Mouse (Mus musculus) kidney, embryonic 16.5 days (tissue): ENCODE measurements around the gene Slc38a5. TPM values are rescaled to one million over a fixed set of nuclear protein-coding genes. Genes with fewer than 3 reads are reported as not detected.

Source experiments
- ATAC-seq: fragments of 200-750 bp; cut with Nextera tagmentation; 2 replicates; pipeline ENCODE4 v1.8.0; 2017; ENCODE audit warnings: moderate TSS enrichment; ENCODE audit not compliant: low FRiP score, low TSS enrichment
- H3K27ac ChIP-seq: fragments of 300-500 bp; sonication (generic); 2 replicates; pipeline ENCODE4 v1.5.1; 2014; ENCODE audit warnings: low read length
- H3K27me3 ChIP-seq: fragments of 300-500 bp; sonication (generic); 2 replicates; pipeline ENCODE4 v1.6.1; 2014; ENCODE audit warnings: low read length, control low read depth, mixed read lengths; ENCODE audit not compliant: insufficient read depth
- H3K36me3 ChIP-seq: fragments of 300-500 bp; sonication (generic); 2 replicates; pipeline ENCODE4 v1.6.1; 2014; ENCODE audit warnings: low read length, control low read depth, mixed read lengths; ENCODE audit not compliant: insufficient read depth
- H3K4me1 ChIP-seq: fragments of 300-500 bp; sonication (generic); 2 replicates; pipeline ENCODE4 v1.6.1; 2014; ENCODE audit warnings: low read length, control low read depth, mixed read lengths; ENCODE audit not compliant: insufficient read depth
- H3K4me2 ChIP-seq: fragments of 300-500 bp; sonication (generic); replicated peaks from 2 replicates; pipeline ENCODE4 v1.6.1; 2014; ENCODE audit warnings: low read depth, low read length
- H3K4me3 ChIP-seq: fragments of 300-500 bp; sonication (generic); 2 replicates; pipeline ENCODE4 v1.5.1; 2014; ENCODE audit warnings: mild to moderate bottlenecking, low read length
- H3K9ac ChIP-seq: fragments of 300-500 bp; sonication (generic); replicated peaks from 2 replicates; pipeline ENCODE4 v1.6.1; 2014; ENCODE audit warnings: low read length
- H3K9me3 ChIP-seq: fragments of 300-500 bp; sonication (generic); 2 replicates; pipeline ENCODE4 v1.6.1; 2016; ENCODE audit warnings: low read length, control low read depth
- WGBS: fragments of 180-500 bp; shearing (Covaris S2); extraction: QIAGEN DNeasy Blood & Tissue Kit; methylation state at CpG from one replicate; pipeline ENCODE4 v1.1.7; 2014; 5-methylcytosine and 5-hydroxymethylcytosine counted together
- polyA plus RNA-seq: library from polyadenylated mRNA; unstranded; fragments of >200 nt; fragmentation: Nextera tagmentation; extraction: Ambion mirVana; gene quantifications from 2 replicates; pipeline ENCODE4 v1.2.1, GENCODE M21; 2015

Gene Slc38a5
- polyA plus RNA-seq, 1 experiment from 2014 or later, result 4.1 TPM

DNA sequence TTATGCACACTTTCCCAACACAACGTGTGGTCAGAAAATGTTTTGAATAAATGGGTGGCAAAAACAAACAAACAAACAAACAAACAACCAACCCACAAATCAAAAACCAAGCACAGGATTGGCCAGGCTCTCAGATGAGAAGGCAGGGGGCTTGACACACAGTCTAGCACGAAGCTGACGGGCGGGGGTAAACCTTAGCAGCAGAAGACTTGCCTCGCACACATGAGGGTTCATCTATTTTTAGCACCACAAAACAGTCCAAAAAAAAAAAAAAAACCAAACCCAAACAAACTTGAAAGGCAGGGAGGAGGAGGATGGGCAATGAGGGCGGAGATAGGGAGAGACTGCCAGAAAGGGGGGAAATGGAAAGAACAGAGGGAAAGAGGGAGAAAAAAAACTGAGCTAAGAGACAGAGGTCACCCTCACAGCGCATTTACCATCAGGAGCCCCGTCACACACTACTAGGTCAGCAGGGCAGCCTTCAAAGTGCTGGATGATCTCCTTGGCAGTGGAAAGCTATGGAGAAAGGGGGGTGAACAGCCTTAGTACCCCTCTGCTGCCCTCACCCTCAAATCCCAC lies 22.3 kb upstream of the Slc38a5 start:
- H3K27me3 ChIP-seq, result no peaks in the 10 kb centered on the region
- no peak overlapping the region for H3K4me2 ChIP-seq
- no peak overlapping the region for H3K4me3 ChIP-seq
- no peak overlapping the region for H3K9ac ChIP-seq
- H3K36me3 ChIP-seq, result peaks cover 9% of the 10 kb centered on the region; the same call in 1 of the 2 replicates
- peaks cover 6% of the 10 kb centered on the region; the same call in 1 of the 2 replicates for H3K4me1 ChIP-seq
- H3K9me3 ChIP-seq, result no peaks in the 10 kb centered on the region; the same call in 1 of the 2 replicates
- H3K27ac ChIP-seq, result no peak overlapping the region
- WGBS, result 86% methylated on average over 8 of the region's 8 CpGs
- ATAC-seq, result no peak

DNA sequence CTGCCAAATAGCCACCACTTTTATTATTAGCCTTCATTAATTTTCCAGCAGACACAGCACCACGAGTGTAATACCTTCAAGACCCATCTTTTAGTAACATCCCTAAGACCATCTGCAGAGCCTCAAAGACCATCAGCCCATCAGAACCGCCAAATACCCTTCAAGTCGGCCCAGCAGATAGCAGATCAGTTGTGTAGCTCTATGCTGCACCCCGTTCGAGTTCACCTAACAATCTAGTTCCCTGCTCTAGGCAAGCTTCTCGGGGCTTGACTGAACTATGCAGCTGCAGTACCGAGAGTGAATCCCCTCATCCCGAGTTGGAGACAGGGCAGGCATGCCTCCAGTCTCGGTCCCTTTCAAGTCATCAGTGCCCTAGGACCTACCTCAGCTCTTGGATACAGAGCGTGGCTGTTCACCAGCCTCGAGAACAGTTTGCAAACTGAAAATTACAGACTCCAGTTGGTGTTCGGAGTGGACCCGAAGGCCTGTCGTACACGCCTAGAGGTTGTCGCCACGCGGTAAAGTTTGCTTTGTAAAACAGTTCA lies 19.1 kb upstream of the Slc38a5 start:
- peak overlapping the region; percentile 61 for H3K4me2 ChIP-seq
- 0 out of 2 replicates have a peak, but pooled peaks cover 5% of the 10 kb centered on the region for H3K36me3 ChIP-seq
- H3K27me3 ChIP-seq, result no peaks in the 10 kb centered on the region
- no peak overlapping the region for H3K27ac ChIP-seq
- peak overlapping the region; percentile 82 for H3K9ac ChIP-seq
- H3K4me3 ChIP-seq, result peak overlapping the region; percentile 63
- 29% methylated on average over 18 of the region's 18 CpGs for WGBS
- peak; percentile 73 for ATAC-seq
- no peaks in the 10 kb centered on the region; the same call in 1 of the 2 replicates for H3K9me3 ChIP-seq
- H3K4me1 ChIP-seq, result peaks cover 6% of the 10 kb centered on the region; the same call in 1 of the 2 replicates

DNA sequence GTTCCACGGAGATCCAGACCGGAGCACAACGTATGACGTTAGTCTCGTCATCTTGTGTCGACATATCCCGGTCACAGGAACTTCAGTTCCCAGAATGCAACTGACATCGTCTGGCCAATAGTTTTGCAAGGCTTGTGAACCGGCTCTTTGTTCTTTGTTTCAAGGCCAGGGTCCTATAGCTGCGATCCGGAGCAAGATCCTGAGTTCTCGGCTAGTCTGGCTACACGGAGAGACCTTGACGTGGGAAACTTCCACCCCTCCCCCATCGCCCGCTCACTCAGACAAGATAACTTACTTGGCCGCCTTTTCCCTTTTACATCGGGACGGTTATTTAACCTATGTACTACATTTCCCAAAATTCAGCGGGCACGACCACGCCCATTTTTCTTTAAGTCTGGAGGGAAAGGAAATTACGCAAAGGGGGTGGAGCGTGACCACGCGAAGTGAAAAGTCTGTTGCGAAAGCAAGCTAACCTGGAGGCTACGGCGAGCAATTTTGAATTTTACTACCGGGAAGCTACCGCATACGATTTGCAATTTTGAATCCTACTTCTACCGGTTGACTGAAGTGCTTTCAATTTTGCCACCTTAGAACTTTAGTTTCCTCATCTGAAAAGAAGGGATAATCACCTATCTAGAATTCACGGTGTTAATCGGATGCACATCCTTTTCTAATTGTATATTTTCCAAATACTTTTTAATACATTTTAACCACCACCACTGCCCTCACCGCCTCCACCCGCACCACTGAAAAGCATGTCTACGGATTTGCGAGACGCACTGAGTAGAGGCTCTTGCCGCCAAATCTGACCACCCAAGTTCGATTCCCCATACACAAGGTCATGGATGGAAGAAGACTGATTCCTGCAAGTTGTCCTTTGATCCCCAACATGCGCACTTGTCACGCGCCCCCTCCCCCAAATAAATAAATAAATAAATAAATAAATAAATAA lies 18.3 kb upstream of the Slc38a5 start, which contains the start of gene Ftsj1:
Ftsj1 (minus strand) TSS at position 73 of the 952 bp plus-strand sequence.
- Histone ChIP-seq H3K4me2 (peak within 1 kb of the TSS; percentile 61), H3K4me1 (peaks cover 6% of the 10 kb centered on the region; the same call in 1 of the 2 replicates), H3K27ac (peak within 1 kb of the TSS; percentile 69), H3K36me3 (0 out of 2 replicates have a peak, but pooled peaks cover 5% of the 10 kb centered on the region), H3K9ac (peak within 1 kb of the TSS; percentile 82), H3K9me3 (no peaks in the 10 kb centered on the region; the same call in 1 of the 2 replicates), H3K4me3 (peak within 1 kb of the TSS; percentile 63), H3K27me3 (no peaks in the 10 kb centered on the region)
- peak; percentile 89 for ATAC-seq
- WGBS, result 19% methylated on average over 45 of the region's 45 CpGs

DNA sequence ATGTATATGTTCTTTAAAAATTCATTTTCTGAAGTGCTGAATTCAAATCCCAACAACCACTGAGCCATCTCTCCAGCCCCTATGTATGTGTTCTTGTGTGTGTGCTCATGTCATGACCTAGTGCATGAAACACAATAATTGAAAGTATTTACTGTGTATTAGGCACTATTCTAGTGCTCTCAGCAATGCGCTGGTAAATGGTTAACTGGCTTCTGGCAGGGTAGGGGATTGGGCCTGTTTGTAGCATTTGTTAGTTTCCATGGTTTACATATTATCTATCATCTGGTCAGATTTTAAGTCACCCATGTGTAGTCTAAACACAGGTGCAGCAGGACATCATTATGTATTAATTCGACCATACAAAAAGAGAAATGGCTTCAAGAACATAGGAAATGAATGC lies 17.2 kb upstream of the Slc38a5 start:
- Histone ChIP-seq H3K4me2 (no peak overlapping the region), H3K4me3 (no peak overlapping the region), H3K4me1 (peaks cover 6% of the 10 kb centered on the region; the same call in 1 of the 2 replicates), H3K36me3 (0 out of 2 replicates have a peak, but pooled peaks cover 5% of the 10 kb centered on the region), H3K27me3 (no peaks in the 10 kb centered on the region), H3K9me3 (no peaks in the 10 kb centered on the region; the same call in 1 of the 2 replicates), H3K27ac (no peak overlapping the region), H3K9ac (no peak overlapping the region)
- ATAC-seq, result no peak
- 72% methylated on average over 2 of the region's 2 CpGs for WGBS

DNA sequence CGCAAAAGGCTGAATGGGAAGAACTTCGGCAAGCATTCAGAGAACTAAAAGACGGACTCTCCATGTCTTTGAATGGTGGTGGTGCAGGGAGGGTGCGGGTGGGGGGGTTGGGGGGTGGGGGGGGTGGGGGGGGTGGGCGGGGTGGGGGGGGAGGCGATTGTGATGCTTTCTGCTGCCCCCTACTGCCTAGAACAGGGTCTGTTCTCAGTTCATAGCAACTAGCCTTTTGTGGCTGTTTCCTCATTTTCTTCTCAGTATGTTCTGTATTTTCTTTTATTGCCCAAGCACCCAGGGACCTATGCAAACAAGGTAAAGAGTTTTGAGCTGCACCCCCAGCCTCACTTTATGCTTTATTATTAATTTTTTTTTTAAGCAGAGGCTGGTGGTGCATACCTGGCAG lies 15.1 kb upstream of the Slc38a5 start:
- no peaks in the 10 kb centered on the region for H3K27me3 ChIP-seq
- H3K4me3 ChIP-seq, result no peak overlapping the region
- WGBS, result 46% methylated on average over 4 of the region's 6 CpGs
- H3K9me3 ChIP-seq, result no peaks in the 10 kb centered on the region; the same call in 1 of the 2 replicates
- no peak overlapping the region for H3K27ac ChIP-seq
- H3K4me1 ChIP-seq, result peaks cover 6% of the 10 kb centered on the region; the same call in 1 of the 2 replicates
- no peak overlapping the region for H3K4me2 ChIP-seq
- no peak overlapping the region for H3K9ac ChIP-seq
- H3K36me3 ChIP-seq, result no peaks in the 10 kb centered on the region
- ATAC-seq, result no peak

DNA sequence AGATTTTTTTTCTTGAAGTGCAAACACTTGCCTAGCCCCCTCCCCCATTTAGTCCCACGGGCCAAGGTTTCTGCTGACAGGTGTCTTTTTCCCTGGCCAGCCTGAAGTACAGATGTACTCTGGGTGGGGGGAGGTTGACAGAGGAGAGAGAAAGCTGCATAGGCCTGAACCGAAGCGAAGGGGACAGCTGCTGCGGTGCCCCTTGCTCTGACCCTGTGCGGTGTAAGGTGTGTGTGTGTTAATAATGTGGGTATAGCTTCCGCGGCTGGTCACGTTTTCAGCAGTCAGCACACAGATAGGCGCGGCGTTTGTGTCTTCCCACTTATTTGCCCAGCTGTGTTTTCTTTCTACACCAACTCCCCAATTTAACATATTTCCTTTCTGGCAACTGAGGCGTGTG lies 11.5 kb upstream of the Slc38a5 start:
- Histone ChIP-seq H3K36me3 (no peaks in the 10 kb centered on the region), H3K4me3 (no peak overlapping the region), H3K27me3 (no peaks in the 10 kb centered on the region), H3K9me3 (no peaks in the 10 kb centered on the region), H3K9ac (no peak overlapping the region), H3K27ac (no peak overlapping the region), H3K4me1 (no peaks in the 10 kb centered on the region), H3K4me2 (no peak overlapping the region)
- no peak for ATAC-seq
- WGBS, result 57% methylated on average over 12 of the region's 12 CpGs

DNA sequence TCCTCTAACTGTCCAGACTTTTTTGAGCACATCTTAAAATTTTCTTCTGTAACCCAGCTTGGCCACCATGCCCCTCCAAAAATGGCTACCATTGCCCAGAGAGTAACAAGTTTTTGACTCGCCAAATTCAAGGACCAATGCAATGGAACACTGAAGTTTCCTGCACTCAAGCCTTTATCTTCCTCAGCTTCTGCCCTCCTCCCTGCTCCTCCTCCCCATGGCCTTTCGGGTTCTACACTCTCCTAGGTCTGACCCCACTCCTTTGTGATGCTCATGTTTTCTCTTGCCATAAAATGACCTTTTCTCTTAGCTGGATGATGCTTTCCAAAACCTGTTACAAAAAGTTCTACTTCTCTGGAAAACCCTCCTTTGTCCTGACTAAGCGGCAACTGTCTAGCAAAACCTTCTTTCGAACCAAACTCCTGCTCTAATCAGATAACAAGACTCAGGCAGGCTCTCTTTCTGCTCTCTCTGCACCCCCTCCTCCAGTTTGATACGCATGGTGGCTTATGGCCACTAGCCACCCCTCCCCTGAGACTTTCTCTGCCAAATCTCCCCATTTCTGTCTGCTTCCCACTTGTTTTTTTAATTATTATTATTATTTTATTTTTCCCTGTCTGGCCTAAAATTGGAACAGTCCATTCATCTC lies 7.7 kb upstream of the Slc38a5 start:
- H3K27me3 ChIP-seq, result no peaks in the 10 kb centered on the region
- H3K9me3 ChIP-seq, result no peaks in the 10 kb centered on the region
- no peaks in the 10 kb centered on the region for H3K36me3 ChIP-seq
- H3K27ac ChIP-seq, result no peak overlapping the region
- no peak overlapping the region for H3K4me3 ChIP-seq
- ATAC-seq, result no peak
- H3K4me1 ChIP-seq, result no peaks in the 10 kb centered on the region
- H3K4me2 ChIP-seq, result no peak overlapping the region
- WGBS, result 79% methylated on average over 5 of the region's 5 CpGs
- H3K9ac ChIP-seq, result no peak overlapping the region

DNA sequence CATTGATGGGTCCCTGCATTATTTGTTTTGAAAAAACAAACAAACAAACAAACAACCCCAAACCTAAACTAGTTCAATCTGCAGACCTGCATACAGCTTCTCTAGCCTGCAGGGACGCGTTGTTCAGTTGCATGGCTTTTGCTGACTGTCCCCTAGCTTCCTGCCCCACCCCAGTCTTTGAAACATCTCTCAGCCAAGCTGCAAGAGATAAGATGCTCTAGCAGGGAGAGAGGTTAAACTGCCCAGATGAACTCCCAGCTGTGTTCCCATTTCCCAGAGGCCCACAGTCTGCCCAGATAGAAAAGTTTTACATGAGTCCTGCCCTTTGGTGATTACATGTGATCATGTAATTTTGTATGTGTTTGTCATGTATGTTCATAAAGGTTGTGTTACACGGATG lies 6.7 kb upstream of the Slc38a5 start:
- Histone ChIP-seq H3K27me3 (no peaks in the 10 kb centered on the region), H3K27ac (no peak overlapping the region), H3K4me3 (no peak overlapping the region), H3K9me3 (no peaks in the 10 kb centered on the region), H3K4me1 (no peaks in the 10 kb centered on the region), H3K36me3 (no peaks in the 10 kb centered on the region), H3K9ac (no peak overlapping the region), H3K4me2 (no peak overlapping the region)
- 78% methylated on average over 3 of the region's 3 CpGs for whole genome bisulfite sequencing
- ATAC-seq, result no peak

DNA sequence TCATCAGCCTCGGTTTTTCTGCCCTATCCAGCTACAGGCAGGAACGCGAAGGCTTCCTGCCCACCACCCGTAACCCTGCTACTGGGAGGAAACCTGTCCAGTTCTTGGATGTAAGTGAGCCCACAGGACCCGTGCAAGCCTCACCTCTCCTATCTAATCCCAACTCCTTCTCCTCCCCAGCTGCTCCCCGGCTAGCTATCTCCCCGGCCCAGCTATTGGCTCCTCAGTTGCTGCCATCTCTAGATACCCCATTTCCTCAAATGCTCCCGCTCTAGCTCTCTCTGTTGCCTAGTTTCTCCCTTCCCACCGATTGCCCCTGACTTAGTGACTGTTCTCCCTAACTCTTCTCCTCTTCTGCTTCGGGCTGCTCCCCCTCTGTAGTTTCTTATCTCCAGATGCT lies 1.1 kb downstream of the Slc38a5 start:
- Histone ChIP-seq H3K36me3 (no peaks in the 10 kb centered on the region), H3K4me1 (no peaks in the 10 kb centered on the region), H3K9me3 (no peaks in the 10 kb centered on the region), H3K27ac (no peak overlapping the region), H3K27me3 (peaks cover 6% of the 10 kb centered on the region; the same call in 1 of the 2 replicates), H3K4me3 (peak overlapping the region; percentile 15), H3K4me2 (peak overlapping the region; percentile 40; the same call in 1 of the 2 replicates), H3K9ac (no peak overlapping the region)
- 31% methylated on average over 10 of the region's 10 CpGs for WGBS
- ATAC-seq, result no peak
